Mouse (Mus musculus) forelimb bud, embryonic 11.5 days (tissue): ENCODE measurements around the gene Phlpp2.
"Not testable (repeated sequence)": the region's sequence is repeated elsewhere in the genome, so short reads cannot be mapped to it uniquely, and the experiment has no call there.

Experiments
- DNase-seq: peaks from one replicate; pipeline ENCODE4 v3.0.0-alpha.2; 2012; ENCODE audit warnings: low read depth, low spot score

Phlpp2 gene

GRCm38 (mm10) chr8:109868003-109868679 is at the start of gene Phlpp2:
Gene Phlpp2 (plus strand): TSS chr8:109868542.
- DNase-seq, result peak; percentile 95

- DNase-seq, result no peak
These were observed 44.8 kb upstream of the Phlpp2 start for GRCm38 (mm10) chr8:109823561-109823960.

- no peak for DNase-seq
These were observed 28.5 kb upstream of the Phlpp2 start for GRCm38 (mm10) chr8:109839822-109840221.

GRCm38 (mm10) chr8:109842468-109842867 is 25.9 kb upstream of the Phlpp2 start:
- DNase-seq, result no peak

GRCm38 (mm10) chr8:109847866-109848265 is 20.5 kb upstream of the Phlpp2 start:
- no peak for DNase-seq

GRCm38 (mm10) chr8:109848981-109849380 is 19.4 kb upstream of the Phlpp2 start:
- no peak for DNase-seq

GRCm38 (mm10) chr8:109853423-109853822 is 14.9 kb upstream of the Phlpp2 start:
- peak; percentile 76 for DNase-seq

GRCm38 (mm10) chr8:109854522-109854921 is 13.8 kb upstream of the Phlpp2 start:
- DNase-seq, result no peak

GRCm38 (mm10) chr8:109855451-109855850 is 12.9 kb upstream of the Phlpp2 start:
- DNase-seq, result no peak

GRCm38 (mm10) chr8:109863398-109863797 is 4.9 kb upstream of the Phlpp2 start:
- no peak for DNase-seq

- no peak for DNase-seq
These were observed 3.5 kb upstream of the Phlpp2 start for GRCm38 (mm10) chr8:109864798-109865197.

GRCm38 (mm10) chr8:109865536-109865935 is 2.8 kb upstream of the Phlpp2 start:
- no peak for DNase-seq

GRCm38 (mm10) chr8:109866690-109867089 is 1.7 kb upstream of the Phlpp2 start:
- no peak for DNase-seq

- DNase-seq, result peak; percentile 38
These were observed 479 bp downstream of the Phlpp2 start for GRCm38 (mm10) chr8:109868680-109869361.

- no peak for DNase-seq
These were observed 2.7 kb downstream of the Phlpp2 start for GRCm38 (mm10) chr8:109871056-109871455.

- not testable (repeated sequence) for DNase-seq
These were observed 5.5 kb downstream of the Phlpp2 start for GRCm38 (mm10) chr8:109873800-109874199.

- no peak for DNase-seq
These were observed 11.8 kb downstream of the Phlpp2 start for GRCm38 (mm10) chr8:109880012-109880662.

GRCm38 (mm10) chr8:109885294-109885693 is 17.0 kb downstream of the Phlpp2 start:
- DNase-seq, result no peak

- no peak for DNase-seq
These were observed 20.9 kb downstream of the Phlpp2 start for GRCm38 (mm10) chr8:109889211-109889610.

- DNase-seq, result no peak
These were observed 22.6 kb downstream of the Phlpp2 start for GRCm38 (mm10) chr8:109890794-109891585.

GRCm38 (mm10) chr8:109894636-109895035 is 26.3 kb downstream of the Phlpp2 start:
- no peak for DNase-seq

- DNase-seq, result no peak
These were observed 27.0 kb downstream of the Phlpp2 start for GRCm38 (mm10) chr8:109895355-109895754.
